In the genomic region with DNA sequence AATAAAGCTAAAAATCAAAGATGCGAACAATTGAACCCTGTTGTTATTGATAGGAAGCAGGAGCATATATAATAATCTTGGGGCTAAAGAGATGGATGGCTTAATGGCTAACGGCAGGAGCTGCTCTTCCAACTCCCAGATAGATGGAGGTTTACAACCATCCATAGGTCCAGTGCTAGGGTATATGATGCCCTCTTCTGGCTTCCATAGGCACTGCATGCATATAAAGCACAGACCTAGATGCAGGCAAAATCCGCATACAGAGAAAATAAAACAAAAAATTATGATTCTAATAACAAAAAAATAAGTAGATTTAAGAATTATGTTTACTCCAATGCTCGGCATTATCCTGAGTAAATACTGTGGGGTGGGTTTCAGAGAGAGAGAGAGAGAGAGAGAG, we compare ENCODE assay signal across 9 mouse cellular contexts. TPM values are rescaled to one million over a fixed set of nuclear protein-coding genes. Genes with fewer than 3 reads are reported as not detected.
DNase-seq lines count a peak whose midpoint lies in the region; ATAC-seq and TF ChIP-seq lines count a peak whose summit lies in the region.
"Had no signal": no experiment of that assay in that cellular context is flagged by ENCODE, and none has a peak within 500 bp of the region (broad histone marks: within the 10 kb centered on the region; RNA-seq: fewer than 3 reads in every experiment).

No protein-coding gene starts in this region.

- peaks cover 49% of the 10 kb centered on the region for H3K36me3 ChIP-seq in kidney, embryonic 14.5 days (ENCODE audit: control insufficient read depth, insufficient read depth, low read length)
- H3K36me3 ChIP-seq in thymus, adult 2 months (ENCODE audit: control insufficient read depth, insufficient read depth, low read length), result peaks cover 8% of the 10 kb centered on the region; the same call in 1 of the 2 replicates

- ATAC-seq in kidney, embryonic 14.5 days (ENCODE audit: low FRiP score, low TSS enrichment), result 0 out of 2 replicates have a peak, but pooled peaks have one; percentile 24

- WGBS in kidney, embryonic 14.5 days, result 76% methylated on average over 4 of the region's 4 CpGs
- WGBS in thymus, adult 2 months, result 81% methylated on average over 4 of the region's 4 CpGs

- H3K4me3 ChIP-seq in kidney, embryonic 14.5 days (ENCODE audit: low read length), result no peak overlapping the region
- H3K4me3 ChIP-seq in thymus, adult 2 months (ENCODE audit: control insufficient read depth, insufficient read depth, low read length), result no peak overlapping the region
- H3K4me3 ChIP-seq: embryonic facial prominence, embryonic 13.5 days had no signal

- TF ChIP-seq POLR2A in thymus, adult 2 months (IDR thresholded peaks at IDR 0.05; ENCODE audit: control insufficient read depth, extremely low read depth, insufficient read depth, low read length, poor library complexity), result no peak

- H3K27me3 ChIP-seq in kidney, embryonic 14.5 days (ENCODE audit: control insufficient read depth, insufficient read depth, low read length), result no peaks in the 10 kb centered on the region
- no peaks in the 10 kb centered on the region for H3K27me3 ChIP-seq in thymus, adult 2 months (ENCODE audit: control insufficient read depth, insufficient read depth, low read length)
- H3K27me3 ChIP-seq: embryonic facial prominence, embryonic 13.5 days had no signal

- TF ChIP-seq CTCF in thymus, adult 2 months (IDR thresholded peaks at IDR 0.05; ENCODE audit: borderline replicate concordance, control insufficient read depth, extremely low read depth, insufficient read depth, low read length, poor library complexity), result no peak

- no peak overlapping the region for H3K9ac ChIP-seq in kidney, embryonic 14.5 days (ENCODE audit: low read depth, low read length)
- H3K9ac ChIP-seq: embryonic facial prominence, embryonic 13.5 days had no signal

- DNase-seq in kidney, adult 11 months, result no peak
- DNase-seq in thymus, adult 2 months, result peak; percentile 38
- DNase-seq in thymus, adult 18-20 months, result no peak
- DNase-seq in cerebellum, postnatal 14 days, result peak; percentile 35 to 49
- peak; percentile 39 for DNase-seq in lung, postnatal 10 days
- no peak for DNase-seq in urinary bladder, adult 18-20 months (ENCODE audit: low spot score in 2 of 2)
- DNase-seq in gastrocnemius, postnatal 36 days, result no peak

- H3K4me2 ChIP-seq in kidney, embryonic 14.5 days (replicated peaks; ENCODE audit: low read depth, low read length), result no peak overlapping the region
- H3K4me2 ChIP-seq: embryonic facial prominence, embryonic 13.5 days had no signal

- H3K9me3 ChIP-seq in kidney, embryonic 14.5 days (ENCODE audit: control insufficient read depth, low read length), result no peaks in the 10 kb centered on the region
- H3K9me3 ChIP-seq: embryonic facial prominence, embryonic 13.5 days had no signal

- no peak overlapping the region for H3K27ac ChIP-seq in kidney, embryonic 14.5 days (ENCODE audit: low read depth, low read length)
- H3K27ac ChIP-seq in thymus, adult 2 months (ENCODE audit: control insufficient read depth, insufficient read depth, low read length), result no peak overlapping the region
- H3K27ac ChIP-seq: embryonic facial prominence, embryonic 13.5 days had no signal

- intact Hi-C loops in gastrocnemius, postnatal 36 days (cut with DNase I), result loop anchor here (5.0 kb wide), 1 partner anchor 286 kb away; no protein-coding TSS in a partner anchor

- H3K4me1 ChIP-seq in kidney, embryonic 14.5 days (ENCODE audit: control insufficient read depth, insufficient read depth, low read length), result no peaks in the 10 kb centered on the region
- H3K4me1 ChIP-seq in thymus, adult 2 months (replicated peaks; ENCODE audit: control insufficient read depth, insufficient read depth, low read length), result no peaks in the 10 kb centered on the region
- H3K4me1 ChIP-seq: embryonic facial prominence, embryonic 13.5 days had no signal

RNA-seq across cellular contexts. Expression of a gene that starts 27.5 kb away (rescaled TPM):
- polyA plus RNA-seq in kidney, embryonic 14.5 days (2014; fragmentation: Nextera tagmentation; extraction: Ambion mirVana), result 25.1 and 41.4 TPM in 2 replicates
- 17.3 and 20.5 TPM in 2 replicates for polyA plus RNA-seq in thymus, adult 2 months (2012; rRNA removed)
- 10 to 100 TPM; 28.3 to 35.9 TPM for total RNA-seq in gastrocnemius, postnatal 36 days (2021)

RNA-seq across cellular contexts. Expression of a gene that starts 35.7 kb away (rescaled TPM):
- polyA plus RNA-seq in kidney, embryonic 14.5 days (2014; fragmentation: Nextera tagmentation; extraction: Ambion mirVana), result 78.0 and 95.8 TPM in 2 replicates
- polyA plus RNA-seq in thymus, adult 2 months (2012; rRNA removed), result 5.0 and 6.2 TPM in 2 replicates
- total RNA-seq in gastrocnemius, postnatal 36 days (2021), result 10 to 100 TPM; 76.0 to 76.4 TPM

Comparison
In these comparisons a context has a peak if more than half of its experiments do, and no peak if none do; other contexts are left out.
1. DNase-seq: peak in thymus, adult 2 months (single experiment), cerebellum, postnatal 14 days (2 of 2) and lung, postnatal 10 days (single experiment); none in kidney, adult 11 months (single experiment), thymus, adult 18-20 months (0 of 2), urinary bladder, adult 18-20 months (0 of 2) and gastrocnemius, postnatal 36 days (0 of 2).
2. RNA of a gene that starts 35.7 kb away (polyA plus RNA-seq): 78.0 to 95.8 TPM in kidney, embryonic 14.5 days; 5.0 to 6.2 TPM in thymus, adult 2 months; every median in the first group is over 10 times any median in the second.